In the genomic region with DNA sequence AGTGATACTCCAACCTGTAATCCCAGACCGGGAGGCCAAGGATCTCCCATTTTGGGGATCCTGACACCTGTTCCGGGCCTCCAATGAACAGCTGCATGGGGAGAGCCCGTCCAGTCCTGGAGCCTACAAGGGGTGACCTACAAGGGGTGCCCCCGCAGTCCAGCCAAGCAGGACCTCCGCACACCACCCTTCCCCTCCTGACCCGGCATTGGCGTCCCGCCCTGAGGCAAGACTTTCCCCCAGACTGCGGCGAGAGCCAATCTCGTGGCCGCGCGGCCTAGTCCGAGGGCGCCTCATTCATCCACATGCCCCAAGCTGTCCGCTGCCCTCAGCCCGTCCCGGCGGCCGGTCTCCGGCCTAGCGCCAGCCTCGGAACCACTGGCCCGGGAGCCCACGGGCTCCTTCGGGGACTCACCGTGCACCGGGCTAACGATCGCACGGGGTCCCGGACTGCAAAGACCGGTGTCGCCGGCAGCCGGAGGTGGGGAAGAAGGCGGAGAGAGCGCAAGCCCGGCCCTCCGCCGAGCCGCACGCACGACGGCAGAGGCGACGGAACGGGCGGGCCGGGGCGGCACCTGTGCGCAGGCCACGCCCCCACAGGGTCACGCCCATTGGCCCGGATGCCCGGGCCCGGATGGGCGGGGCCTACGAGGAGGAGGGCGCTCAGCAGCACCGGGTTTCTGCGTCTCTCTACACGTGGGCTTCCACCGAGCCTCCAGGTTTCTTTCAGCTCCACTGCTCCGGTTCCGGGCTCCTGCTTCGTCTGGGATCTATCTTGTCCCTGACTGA, we compare ENCODE assay signal across 8 mouse cellular contexts. TPM values are rescaled to one million over a fixed set of nuclear protein-coding genes. Genes with fewer than 3 reads are reported as not detected.
A peak's percentile ranks its signal among the peaks of the same experiment; 100 is the strongest.
DNase-seq lines count a peak whose midpoint lies in the region; ATAC-seq lines count a peak whose summit lies in the region.

No protein-coding gene starts in this region.

- H3K27me3 ChIP-seq in lung, embryonic 16.5 days (ENCODE audit: control insufficient read depth, insufficient read depth, low read depth, low read length) = no peaks in the 10 kb centered on the region

- DNase-seq in MEL-GATA-1-ER (ENCODE audit: extremely low read depth, low read depth) = peak; percentile 66
- DNase-seq in cerebellum, adult 8-10 months = peak; percentile 91
- DNase-seq in forelimb bud, embryonic 11.5 days (ENCODE audit: low read depth, low spot score) = peak; percentile 90
- DNase-seq in layer of hippocampus, adult 9-10 months (ENCODE audit: low spot score) = peak; percentile 64
- DNase-seq in ovary, postnatal 10 days (ENCODE audit: low spot score) = peak; percentile 72
- DNase-seq in thymus, postnatal 10 days (ENCODE audit: low spot score in 2 of 2) = peak; percentile 91 to 98

- H3K4me1 ChIP-seq in lung, embryonic 16.5 days (replicated peaks; ENCODE audit: control insufficient read depth, insufficient read depth, low read length) = peaks cover 5% of the 10 kb centered on the region; the same call in 1 of the 2 replicates

- peak overlapping the region; percentile 82 for H3K9ac ChIP-seq in lung, embryonic 16.5 days (ENCODE audit: low read length)

- peak overlapping the region; percentile 85 for H3K4me2 ChIP-seq in lung, embryonic 16.5 days (ENCODE audit: low read depth, low read length)

- H3K9me3 ChIP-seq in lung, embryonic 16.5 days (ENCODE audit: control insufficient read depth, low read length) = no peaks in the 10 kb centered on the region

- ATAC-seq in hematopoietic stem cell, adult 5-6 weeks (replicated peaks in 1 of 2; ENCODE audit: insufficient read depth in 1 of 2, low FRiP score in 2 of 2, low TSS enrichment in 1 of 2, low read depth in 1 of 2, poor library complexity in 2 of 2, severe bottlenecking in 2 of 2) = peak; percentile 91 to 97
- ATAC-seq in lung, embryonic 16.5 days (ENCODE audit: low read depth) = peak; percentile 100

- H3K36me3 ChIP-seq in lung, embryonic 16.5 days (ENCODE audit: control insufficient read depth, insufficient read depth, low read length) = peaks cover 4% of the 10 kb centered on the region; the same call in 1 of the 2 replicates

- peak overlapping the region; percentile 93 for H3K4me3 ChIP-seq in lung, embryonic 16.5 days (ENCODE audit: low read length)

- under 1% methylated on average over 67 of the region's 68 CpGs for WGBS in lung, embryonic 16.5 days

- peak overlapping the region; percentile 78 for H3K27ac ChIP-seq in lung, embryonic 16.5 days (ENCODE audit: low read length)

RNA-seq across cellular contexts. Expression of gene Ola1, which starts 4.7 kb away (rescaled TPM):
- total RNA-seq in hematopoietic stem cell, adult 5-6 weeks (2017) = 92.2 and 115 TPM in 2 replicates
- 66.5 and 71.8 TPM in 2 replicates for polyA plus RNA-seq in lung, embryonic 16.5 days (2015; fragmentation: Nextera tagmentation; extraction: Ambion mirVana)

RNA-seq across cellular contexts. Expression of gene Sp9, which starts 57.7 kb away (rescaled TPM):
- total RNA-seq in hematopoietic stem cell, adult 5-6 weeks (2017) = not detected in 2 replicates
- polyA plus RNA-seq in lung, embryonic 16.5 days (2015; fragmentation: Nextera tagmentation; extraction: Ambion mirVana) = not detected in 2 replicates

Comparison
In these comparisons a context has a peak if more than half of its experiments do, and no peak if none do; other contexts are left out.
1. Peak in every context shown above with its lines: DNase-seq, ATAC-seq, H3K4me3 ChIP-seq and H3K27ac ChIP-seq.